Mouse (Mus musculus): ENCODE data around the gene Dixdc1.

- TF ChIP-seq POLR2A (IDR thresholded peaks at IDR 0.05; ENCODE audit: borderline replicate concordance, extremely low read depth, low read depth, low read length) (no peak), CTCF (IDR thresholded peaks at IDR 0.05; ENCODE audit: insufficient read depth, low read length) (no peak)
Measured at GRCm38 (mm10) chr9:50745806-50746205, 6.5 kb upstream of the Dixdc1 start.

All from lung, adult 2 months (tissue).